Mouse (Mus musculus): ENCODE measurements around the gene Dpp4.

Dpp4 gene

DNA sequence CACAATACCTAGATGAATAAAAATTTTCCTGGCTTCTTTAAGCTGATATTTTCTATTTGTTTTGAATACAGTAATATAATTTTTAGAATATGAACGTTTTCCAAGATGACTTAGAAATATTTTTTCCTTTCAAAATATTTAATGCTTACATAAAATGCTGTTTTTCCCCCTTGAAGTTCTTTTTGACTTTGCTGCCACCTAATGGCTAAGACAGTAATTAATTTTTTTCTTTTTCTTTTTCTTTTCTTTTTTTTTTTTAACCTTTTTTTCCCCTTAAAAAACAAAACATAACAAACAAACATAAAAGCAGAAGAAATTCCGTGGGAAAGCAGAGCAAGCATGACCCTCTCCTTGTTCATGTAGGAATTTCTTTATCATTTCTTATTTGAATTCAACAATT is 126.2 kb downstream of the Dpp4 start:
- DNase-seq, result peak in 1 of 2 experiments; percentile 45

GRCm38 (mm10) chr2:62285026-62285425 is 127.0 kb downstream of the Dpp4 start:
- no peak for DNase-seq
